Mouse (Mus musculus) bone marrow macrophage, adult 2 months (primary cell): ENCODE data around the gene Dnm1.

Experiments
- CTCF ChIP-seq: IDR thresholded peaks from 2 replicates; pipeline ENCODE4 v1.5.1; 2012; ENCODE audit warnings: low read depth, mild to moderate bottlenecking, low read length, moderate library complexity
- POLR2A ChIP-seq: IDR thresholded peaks from 2 replicates; pipeline ENCODE4 v1.6.1; 2012; ENCODE audit warnings: mild to moderate bottlenecking, low read depth, low read length, borderline replicate concordance

- TF ChIP-seq CTCF = no peak
- no peak for TF ChIP-seq POLR2A
Observed at GRCm38 (mm10) chr2:32364121-32364520, 11.0 kb upstream of the Dnm1 start.
